Mouse (Mus musculus): ENCODE measurements around the gene Magi1. TPM values are rescaled to one million over a fixed set of nuclear protein-coding genes. Genes with fewer than 3 reads are reported as not detected.

Magi1 gene
- polyA plus RNA-seq, 1 experiment from 2014 or later: 10.9 TPM

- Histone ChIP-seq H3K4me2 (replicated peaks; ENCODE audit: low read depth, low read length) (no peak overlapping the region), H3K4me3 (ENCODE audit: low read length) (no peak overlapping the region), H3K27ac (ENCODE audit: low read depth, low read length) (no peak overlapping the region), H3K4me1 (ENCODE audit: control insufficient read depth, insufficient read depth, low read length) (no peaks in the 10 kb centered on the region), H3K36me3 (ENCODE audit: control insufficient read depth, insufficient read depth, low read length) (no peaks in the 10 kb centered on the region), H3K27me3 (ENCODE audit: control insufficient read depth, insufficient read depth, low read length) (no peaks in the 10 kb centered on the region), H3K9me3 (ENCODE audit: control insufficient read depth, low read length) (no peaks in the 10 kb centered on the region), H3K9ac (ENCODE audit: low read depth, low read length) (no peak overlapping the region)
- no peak for ATAC-seq (ENCODE audit: low FRiP score, low TSS enrichment)
- WGBS: 80% methylated on average over 2 of the region's 2 CpGs
Measured at GRCm38 (mm10) chr6:93902239-93902638, 381.5 kb downstream of the Magi1 start.

GRCm38 (mm10) chr6:93901408-93901807 lies 382.3 kb downstream of the Magi1 start:
- H3K4me1 ChIP-seq (ENCODE audit: control insufficient read depth, insufficient read depth, low read length): no peaks in the 10 kb centered on the region
- no peak overlapping the region for H3K4me2 ChIP-seq (replicated peaks; ENCODE audit: low read depth, low read length)
- no peaks in the 10 kb centered on the region for H3K27me3 ChIP-seq (ENCODE audit: control insufficient read depth, insufficient read depth, low read length)
- no peaks in the 10 kb centered on the region for H3K36me3 ChIP-seq (ENCODE audit: control insufficient read depth, insufficient read depth, low read length)
- H3K9ac ChIP-seq (ENCODE audit: low read depth, low read length): no peak overlapping the region
- ATAC-seq (ENCODE audit: low FRiP score, low TSS enrichment): no peak
- WGBS: 98% methylated on average over 2 of the region's 2 CpGs
- no peak overlapping the region for H3K4me3 ChIP-seq (ENCODE audit: low read length)
- H3K27ac ChIP-seq (ENCODE audit: low read depth, low read length): no peak overlapping the region
- H3K9me3 ChIP-seq (ENCODE audit: control insufficient read depth, low read length): no peaks in the 10 kb centered on the region

GRCm38 (mm10) chr6:93897512-93897911 lies 386.2 kb downstream of the Magi1 start:
- WGBS: 77% methylated on average over 2 of the region's 2 CpGs
- Histone ChIP-seq H3K36me3 (ENCODE audit: control insufficient read depth, insufficient read depth, low read length) (no peaks in the 10 kb centered on the region), H3K27ac (ENCODE audit: low read depth, low read length) (no peak overlapping the region), H3K4me2 (replicated peaks; ENCODE audit: low read depth, low read length) (no peak overlapping the region), H3K9ac (ENCODE audit: low read depth, low read length) (no peak overlapping the region), H3K4me3 (ENCODE audit: low read length) (no peak overlapping the region), H3K9me3 (ENCODE audit: control insufficient read depth, low read length) (no peaks in the 10 kb centered on the region), H3K27me3 (ENCODE audit: control insufficient read depth, insufficient read depth, low read length) (no peaks in the 10 kb centered on the region), H3K4me1 (ENCODE audit: control insufficient read depth, insufficient read depth, low read length) (no peaks in the 10 kb centered on the region)
- no peak for ATAC-seq (ENCODE audit: low FRiP score, low TSS enrichment)

GRCm38 (mm10) chr6:93895721-93896120 lies 388.0 kb downstream of the Magi1 start:
- no peak overlapping the region for H3K4me3 ChIP-seq (ENCODE audit: low read length)
- H3K4me1 ChIP-seq (ENCODE audit: control insufficient read depth, insufficient read depth, low read length): no peaks in the 10 kb centered on the region
- no peaks in the 10 kb centered on the region for H3K36me3 ChIP-seq (ENCODE audit: control insufficient read depth, insufficient read depth, low read length)
- H3K9me3 ChIP-seq (ENCODE audit: control insufficient read depth, low read length): no peaks in the 10 kb centered on the region
- no peak overlapping the region for H3K27ac ChIP-seq (ENCODE audit: low read depth, low read length)
- H3K9ac ChIP-seq (ENCODE audit: low read depth, low read length): no peak overlapping the region
- H3K27me3 ChIP-seq (ENCODE audit: control insufficient read depth, insufficient read depth, low read length): no peaks in the 10 kb centered on the region
- ATAC-seq (ENCODE audit: low FRiP score, low TSS enrichment): no peak
- no peak overlapping the region for H3K4me2 ChIP-seq (replicated peaks; ENCODE audit: low read depth, low read length)
- WGBS: 93% methylated on average over 1 of the region's 2 CpGs

- ATAC-seq (ENCODE audit: low FRiP score, low TSS enrichment): no peak
- no peak overlapping the region for H3K27ac ChIP-seq (ENCODE audit: low read depth, low read length)
- no peaks in the 10 kb centered on the region; the same call in 1 of the 2 replicates for H3K36me3 ChIP-seq (ENCODE audit: control insufficient read depth, insufficient read depth, low read length)
- H3K9ac ChIP-seq (ENCODE audit: low read depth, low read length): no peak overlapping the region
- no peak overlapping the region for H3K4me3 ChIP-seq (ENCODE audit: low read length)
- WGBS: 81% methylated on average over 7 of the region's 7 CpGs
- no peaks in the 10 kb centered on the region for H3K27me3 ChIP-seq (ENCODE audit: control insufficient read depth, insufficient read depth, low read length)
- H3K4me1 ChIP-seq (ENCODE audit: control insufficient read depth, insufficient read depth, low read length): no peaks in the 10 kb centered on the region
- no peak overlapping the region for H3K4me2 ChIP-seq (replicated peaks; ENCODE audit: low read depth, low read length)
- no peaks in the 10 kb centered on the region for H3K9me3 ChIP-seq (ENCODE audit: control insufficient read depth, low read length)
Measured at GRCm38 (mm10) chr6:93893956-93894355, 389.8 kb downstream of the Magi1 start.

- 29% methylated on average over 5 of the region's 5 CpGs for WGBS
- Histone ChIP-seq H3K27ac (ENCODE audit: low read depth, low read length) (no peak overlapping the region), H3K9me3 (ENCODE audit: control insufficient read depth, low read length) (no peaks in the 10 kb centered on the region), H3K4me2 (replicated peaks; ENCODE audit: low read depth, low read length) (no peak overlapping the region), H3K36me3 (ENCODE audit: control insufficient read depth, insufficient read depth, low read length) (no peaks in the 10 kb centered on the region; the same call in 1 of the 2 replicates), H3K9ac (ENCODE audit: low read depth, low read length) (no peak overlapping the region), H3K27me3 (ENCODE audit: control insufficient read depth, insufficient read depth, low read length) (no peaks in the 10 kb centered on the region), H3K4me3 (ENCODE audit: low read length) (no peak overlapping the region), H3K4me1 (ENCODE audit: control insufficient read depth, insufficient read depth, low read length) (no peaks in the 10 kb centered on the region)
- no peak for ATAC-seq (ENCODE audit: low FRiP score, low TSS enrichment)
Measured at GRCm38 (mm10) chr6:93892922-93893321, 390.8 kb downstream of the Magi1 start.

- Histone ChIP-seq H3K27me3 (ENCODE audit: control insufficient read depth, insufficient read depth, low read length) (no peaks in the 10 kb centered on the region), H3K9ac (ENCODE audit: low read depth, low read length) (no peak overlapping the region), H3K4me3 (ENCODE audit: low read length) (no peak overlapping the region), H3K9me3 (ENCODE audit: control insufficient read depth, low read length) (no peaks in the 10 kb centered on the region), H3K27ac (ENCODE audit: low read depth, low read length) (no peak overlapping the region), H3K4me2 (replicated peaks; ENCODE audit: low read depth, low read length) (no peak overlapping the region), H3K36me3 (ENCODE audit: control insufficient read depth, insufficient read depth, low read length) (no peaks in the 10 kb centered on the region; the same call in 1 of the 2 replicates), H3K4me1 (ENCODE audit: control insufficient read depth, insufficient read depth, low read length) (no peaks in the 10 kb centered on the region)
- ATAC-seq (ENCODE audit: low FRiP score, low TSS enrichment): no peak
- 86% methylated on average over 3 of the region's 3 CpGs for WGBS
Measured at GRCm38 (mm10) chr6:93890011-93890410, 393.7 kb downstream of the Magi1 start.

GRCm38 (mm10) chr6:93877337-93877736 lies 406.4 kb downstream of the Magi1 start:
- no peaks in the 10 kb centered on the region for H3K36me3 ChIP-seq (ENCODE audit: control insufficient read depth, insufficient read depth, low read length)
- H3K9me3 ChIP-seq (ENCODE audit: control insufficient read depth, low read length): no peaks in the 10 kb centered on the region
- 44% methylated on average over 4 of the region's 4 CpGs for WGBS
- no peak overlapping the region for H3K4me3 ChIP-seq (ENCODE audit: low read length)
- no peaks in the 10 kb centered on the region for H3K4me1 ChIP-seq (ENCODE audit: control insufficient read depth, insufficient read depth, low read length)
- no peak for ATAC-seq (ENCODE audit: low FRiP score, low TSS enrichment)
- no peak overlapping the region for H3K4me2 ChIP-seq (replicated peaks; ENCODE audit: low read depth, low read length)
- H3K27ac ChIP-seq (ENCODE audit: low read depth, low read length): no peak overlapping the region
- H3K27me3 ChIP-seq (ENCODE audit: control insufficient read depth, insufficient read depth, low read length): no peaks in the 10 kb centered on the region
- H3K9ac ChIP-seq (ENCODE audit: low read depth, low read length): no peak overlapping the region

GRCm38 (mm10) chr6:93874936-93875335 lies 408.8 kb downstream of the Magi1 start:
- Histone ChIP-seq H3K36me3 (ENCODE audit: control insufficient read depth, insufficient read depth, low read length) (no peaks in the 10 kb centered on the region), H3K9me3 (ENCODE audit: control insufficient read depth, low read length) (no peaks in the 10 kb centered on the region), H3K4me1 (ENCODE audit: control insufficient read depth, insufficient read depth, low read length) (no peaks in the 10 kb centered on the region), H3K27me3 (ENCODE audit: control insufficient read depth, insufficient read depth, low read length) (no peaks in the 10 kb centered on the region), H3K4me2 (replicated peaks; ENCODE audit: low read depth, low read length) (no peak overlapping the region), H3K9ac (ENCODE audit: low read depth, low read length) (no peak overlapping the region), H3K4me3 (ENCODE audit: low read length) (no peak overlapping the region), H3K27ac (ENCODE audit: low read depth, low read length) (no peak overlapping the region)
- 90% methylated on average over 2 of the region's 2 CpGs for WGBS
- ATAC-seq (ENCODE audit: low FRiP score, low TSS enrichment): no peak

All from kidney, embryonic 14.5 days (tissue).